Comparison of ENCODE assay signal across 19 mouse cellular contexts in the genomic region with DNA sequence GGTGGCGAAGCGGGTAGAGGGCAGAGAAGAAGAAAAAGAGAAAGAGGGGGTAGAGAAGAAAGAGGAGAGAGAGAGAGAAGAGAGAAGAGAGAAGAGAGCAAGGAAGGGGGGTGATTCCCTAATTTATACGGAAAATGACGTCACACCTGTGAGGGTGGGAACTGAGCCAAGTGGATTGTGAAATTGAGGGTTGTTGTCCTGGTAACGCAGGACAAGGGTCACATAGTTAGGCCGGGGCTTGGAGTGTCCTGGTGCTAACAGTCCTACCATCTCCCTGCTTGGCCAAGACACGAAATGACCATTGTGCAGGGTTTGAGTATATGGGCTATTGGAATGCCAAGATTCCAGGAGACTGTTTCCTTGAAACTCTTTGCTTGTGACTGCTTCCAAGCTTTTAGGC. TPM values are rescaled to one million over a fixed set of nuclear protein-coding genes. Genes with fewer than 3 reads are reported as not detected.
A peak's percentile ranks its signal among the peaks of the same experiment; 100 is the strongest.
DNase-seq lines count a peak whose midpoint lies in the region; ATAC-seq and TF ChIP-seq lines count a peak whose summit lies in the region.
"Had no signal": no experiment of that assay in that cellular context is flagged by ENCODE, and none has a peak within 500 bp of the region (broad histone marks: within the 10 kb centered on the region; RNA-seq: fewer than 3 reads in every experiment).

No protein-coding gene starts in this region.

- no peak for TF ChIP-seq EP300 in lung, postnatal 0 days (IDR thresholded peaks at IDR 0.05)

- no peaks in the 10 kb centered on the region for H3K27me3 ChIP-seq in lung, postnatal 0 days (replicated peaks; ENCODE audit: insufficient read depth, low read length)
- no peaks in the 10 kb centered on the region for H3K27me3 ChIP-seq in liver, embryonic 15.5 days
- H3K27me3 ChIP-seq in midbrain, embryonic 10.5 days (ENCODE audit: low read depth, poor library complexity, severe bottlenecking): no peaks in the 10 kb centered on the region
- H3K27me3 ChIP-seq: forebrain, embryonic 15.5 days; limb, embryonic 13.5 days had no signal

- H3K9ac ChIP-seq in lung, postnatal 0 days (replicated peaks; ENCODE audit: low read depth): no peak overlapping the region
- H3K9ac ChIP-seq in liver, embryonic 15.5 days: no peak overlapping the region
- H3K9ac ChIP-seq: forebrain, embryonic 15.5 days; hindbrain, embryonic 14.5 days; limb, embryonic 13.5 days had no signal

- intact Hi-C loops in gastrocnemius, adult 2 months (cut with DNase I): no loop called here

- H3K4me1 ChIP-seq in lung, postnatal 0 days (ENCODE audit: insufficient read depth, low read depth, low read length): 0 out of 2 replicates have a peak, but pooled peaks cover 3% of the 10 kb centered on the region
- H3K4me1 ChIP-seq in liver, embryonic 15.5 days (replicated peaks): no peaks in the 10 kb centered on the region
- H3K4me1 ChIP-seq in midbrain, embryonic 10.5 days: no peaks in the 10 kb centered on the region
- H3K4me1 ChIP-seq: forebrain, embryonic 15.5 days; limb, embryonic 13.5 days had no signal

- H3K4me3 ChIP-seq in lung, postnatal 0 days (ENCODE audit: low read depth, low read length): no peak overlapping the region
- H3K4me3 ChIP-seq in liver, embryonic 15.5 days (replicated peaks): no peak overlapping the region
- no peak overlapping the region for H3K4me3 ChIP-seq in midbrain, embryonic 10.5 days
- no peak overlapping the region for H3K4me3 ChIP-seq in gastrocnemius, adult 2 months
- H3K4me3 ChIP-seq: erythroblast, embryonic 14.5 days; forebrain, embryonic 15.5 days; limb, embryonic 13.5 days had no signal

- H3K36me3 ChIP-seq in lung, postnatal 0 days (ENCODE audit: insufficient read depth, low read length): peaks cover 6% of the 10 kb centered on the region; the same call in 1 of the 2 replicates
- H3K36me3 ChIP-seq in liver, embryonic 15.5 days (replicated peaks): no peaks in the 10 kb centered on the region
- peaks cover 60% of the 10 kb centered on the region for H3K36me3 ChIP-seq in midbrain, embryonic 10.5 days

- H3K9me3 ChIP-seq in lung, postnatal 0 days (ENCODE audit: low read length): no peaks in the 10 kb centered on the region
- H3K9me3 ChIP-seq in liver, embryonic 15.5 days (replicated peaks): no peaks in the 10 kb centered on the region
- H3K9me3 ChIP-seq in midbrain, embryonic 10.5 days (replicated peaks): no peaks in the 10 kb centered on the region; the same call in 1 of the 2 replicates
- H3K9me3 ChIP-seq: forebrain, embryonic 15.5 days had no signal

- DNase-seq in lung, postnatal 36 days: peak; percentile 30
- no peak for DNase-seq in lung, postnatal 0 days (ENCODE audit: low spot score)
- DNase-seq in kidney, postnatal 25 days: peak; percentile 79 to 85
- no peak for DNase-seq in midbrain, embryonic 10.5 days (ENCODE audit: low spot score)
- no peak for DNase-seq in gastrocnemius, adult 2 months
- DNase-seq: adrenal gland, postnatal 10 days; B cell, adult 2 months; cerebellum, adult 18-20 months; heart, postnatal 10 days; lung, postnatal 4 days; right cerebral cortex, postnatal 25 days; thymus, postnatal 4 days had no signal

- ATAC-seq in lung, postnatal 0 days: no peak
- ATAC-seq in liver, embryonic 15.5 days (ENCODE audit: insufficient read depth): peak; percentile 36; the same call in 1 of the 2 replicates
- ATAC-seq in erythroid progenitor cell, adult 5-6 weeks (replicated peaks; ENCODE audit: low FRiP score, poor library complexity, severe bottlenecking): no peak
- ATAC-seq: forebrain, embryonic 15.5 days had no signal

- no peak for TF ChIP-seq CTCF in lung, postnatal 0 days (IDR thresholded peaks at IDR 0.05)
- TF ChIP-seq CTCF in gastrocnemius, adult 2 months (IDR thresholded peaks at IDR 0.05): no peak

- no peak overlapping the region for H3K4me2 ChIP-seq in lung, postnatal 0 days (replicated peaks; ENCODE audit: low read depth, low read length)
- H3K4me2 ChIP-seq in liver, embryonic 15.5 days: no peak overlapping the region
- H3K4me2 ChIP-seq: forebrain, embryonic 15.5 days; hindbrain, embryonic 14.5 days; limb, embryonic 13.5 days; midbrain, embryonic 11.5 days had no signal

- WGBS in lung, postnatal 0 days: 63% methylated on average over 7 of the region's 7 CpGs
- 57% methylated on average over 7 of the region's 7 CpGs for WGBS in liver, embryonic 15.5 days (ENCODE audit: insufficient replicate concordance)
- WGBS in midbrain, embryonic 10.5 days: 91% methylated on average over 7 of the region's 7 CpGs

- H3K27ac ChIP-seq in lung, postnatal 0 days (ENCODE audit: low read length): no peak overlapping the region
- peak overlapping the region; percentile 45; the same call in 1 of the 2 replicates for H3K27ac ChIP-seq in liver, embryonic 15.5 days (replicated peaks)
- H3K27ac ChIP-seq in midbrain, embryonic 10.5 days (replicated peaks): no peak overlapping the region
- H3K27ac ChIP-seq in gastrocnemius, adult 2 months: no peak overlapping the region
- H3K27ac ChIP-seq: forebrain, embryonic 15.5 days; hindbrain, embryonic 14.5 days; limb, embryonic 13.5 days had no signal

RNA-seq across cellular contexts. Expression of a gene that starts 12.7 kb away (rescaled TPM):
- polyA plus RNA-seq in lung, postnatal 0 days (2015; fragmentation: Nextera tagmentation; extraction: Ambion mirVana): 6.4 and 7.1 TPM in 2 replicates
- polyA plus RNA-seq in liver, embryonic 15.5 days (2015; fragmentation: Nextera tagmentation; extraction: Ambion mirVana): 3.5 and 3.9 TPM in 2 replicates
- 1.8 and 6.7 TPM in 2 replicates for total RNA-seq in erythroid progenitor cell, adult 5-6 weeks (2015; ENCODE audit: low replicate concordance)
- 0.39 and 6.2 TPM in 2 replicates for total RNA-seq in erythroid progenitor cell, adult 5-6 weeks (2017; ENCODE audit: low replicate concordance)
- 15.2 and 16.7 TPM in 2 replicates for polyA plus RNA-seq in midbrain, embryonic 10.5 days (2016; fragmentation: Nextera tagmentation; extraction: Ambion mirVana)
- 10 to 100 TPM; 11.6 to 12.2 TPM for total RNA-seq in gastrocnemius, adult 2 months (2021)

RNA-seq across cellular contexts. Expression of a gene that starts 35.7 kb away (rescaled TPM):
- polyA plus RNA-seq in lung, postnatal 0 days (2015; fragmentation: Nextera tagmentation; extraction: Ambion mirVana): 5.9 and 6.3 TPM in 2 replicates
- polyA plus RNA-seq in liver, embryonic 15.5 days (2015; fragmentation: Nextera tagmentation; extraction: Ambion mirVana): 3.1 and 4.0 TPM in 2 replicates
- 21.6 and 53.7 TPM in 2 replicates for total RNA-seq in erythroid progenitor cell, adult 5-6 weeks (2015; ENCODE audit: low replicate concordance)
- total RNA-seq in erythroid progenitor cell, adult 5-6 weeks (2017; ENCODE audit: low replicate concordance): 16.7 and 23.0 TPM in 2 replicates
- polyA plus RNA-seq in midbrain, embryonic 10.5 days (2016; fragmentation: Nextera tagmentation; extraction: Ambion mirVana): 16.9 and 17.8 TPM in 2 replicates
- total RNA-seq in gastrocnemius, adult 2 months (2021): 10 to 100 TPM in 1 of 2 experiments, 1 to 10 TPM in 1; 7.8 to 10.7 TPM

Comparison
In these comparisons a context has a peak if more than half of its experiments do, and no peak if none do; other contexts are left out.
1. DNase-seq: peak in lung, postnatal 36 days (single experiment) and kidney, postnatal 25 days (2 of 2); none in lung, postnatal 0 days (single experiment), midbrain, embryonic 10.5 days (single experiment) and gastrocnemius, adult 2 months (single experiment).